Mouse (Mus musculus): ENCODE data around the gene Tbl1xr1.
A peak's percentile ranks its signal among the peaks of the same experiment; 100 is the strongest.

Gene Tbl1xr1

GRCm38 (mm10) chr3:22089825-22090224 is 13.4 kb downstream of the Tbl1xr1 start:
- no peak for DNase-seq (ENCODE audit: extremely low spot score, low read depth, low spot score)

GRCm38 (mm10) chr3:22090431-22091265 is 14.2 kb downstream of the Tbl1xr1 start:
- DNase-seq (ENCODE audit: extremely low spot score, low read depth, low spot score), result no peak

GRCm38 (mm10) chr3:22091266-22091550 is 14.8 kb downstream of the Tbl1xr1 start:
- no peak for DNase-seq (ENCODE audit: extremely low spot score, low read depth, low spot score)

- no peak for DNase-seq (ENCODE audit: extremely low spot score, low read depth, low spot score)
These were observed 15.2 kb downstream of the Tbl1xr1 start for GRCm38 (mm10) chr3:22091681-22092080.

- DNase-seq (ENCODE audit: extremely low spot score, low read depth, low spot score), result no peak
These were observed 16.3 kb downstream of the Tbl1xr1 start for GRCm38 (mm10) chr3:22092784-22093183.

GRCm38 (mm10) chr3:22103986-22104515 is 27.6 kb downstream of the Tbl1xr1 start:
- no peak for DNase-seq (ENCODE audit: extremely low spot score, low read depth, low spot score)

GRCm38 (mm10) chr3:22105471-22105870 is 29.0 kb downstream of the Tbl1xr1 start:
- no peak for DNase-seq (ENCODE audit: extremely low spot score, low read depth, low spot score)

- no peak for DNase-seq (ENCODE audit: extremely low spot score, low read depth, low spot score)
These were observed 31.6 kb downstream of the Tbl1xr1 start for GRCm38 (mm10) chr3:22108013-22108412.

GRCm38 (mm10) chr3:22109651-22110050 is 33.2 kb downstream of the Tbl1xr1 start:
- DNase-seq (ENCODE audit: extremely low spot score, low read depth, low spot score), result no peak

GRCm38 (mm10) chr3:22113773-22114172 is 37.3 kb downstream of the Tbl1xr1 start:
- no peak for DNase-seq (ENCODE audit: extremely low spot score, low read depth, low spot score)

GRCm38 (mm10) chr3:22115221-22115620 is 38.8 kb downstream of the Tbl1xr1 start:
- no peak for DNase-seq (ENCODE audit: extremely low spot score, low read depth, low spot score)

GRCm38 (mm10) chr3:22115678-22116077 is 39.2 kb downstream of the Tbl1xr1 start:
- no peak for DNase-seq (ENCODE audit: extremely low spot score, low read depth, low spot score)

- no peak for DNase-seq (ENCODE audit: extremely low spot score, low read depth, low spot score)
These were observed 39.7 kb downstream of the Tbl1xr1 start for GRCm38 (mm10) chr3:22116188-22116587.

- no peak for DNase-seq (ENCODE audit: extremely low spot score, low read depth, low spot score)
These were observed 45.3 kb downstream of the Tbl1xr1 start for GRCm38 (mm10) chr3:22121741-22122140.

GRCm38 (mm10) chr3:22123145-22123544 is 46.7 kb downstream of the Tbl1xr1 start:
- DNase-seq (ENCODE audit: extremely low spot score, low read depth, low spot score), result no peak

- peak; percentile 35 for DNase-seq (ENCODE audit: extremely low spot score, low read depth, low spot score)
These were observed 49.9 kb downstream of the Tbl1xr1 start for GRCm38 (mm10) chr3:22126251-22126826.

GRCm38 (mm10) chr3:22131277-22131676 is 54.8 kb downstream of the Tbl1xr1 start:
- DNase-seq (ENCODE audit: extremely low spot score, low read depth, low spot score), result no peak

GRCm38 (mm10) chr3:22133626-22134025 is 57.2 kb downstream of the Tbl1xr1 start:
- no peak for DNase-seq (ENCODE audit: extremely low spot score, low read depth, low spot score)

GRCm38 (mm10) chr3:22137793-22138579 is 61.5 kb downstream of the Tbl1xr1 start:
- DNase-seq (ENCODE audit: extremely low spot score, low read depth, low spot score), result no peak

GRCm38 (mm10) chr3:22138580-22139099 is 62.2 kb downstream of the Tbl1xr1 start:
- DNase-seq (ENCODE audit: extremely low spot score, low read depth, low spot score), result no peak

GRCm38 (mm10) chr3:22140111-22140658 is 63.7 kb downstream of the Tbl1xr1 start:
- DNase-seq (ENCODE audit: extremely low spot score, low read depth, low spot score), result no peak
